Mouse (Mus musculus): Measurements from ENCODE around the gene Gtf2e1. TPM values are rescaled to one million over a fixed set of nuclear protein-coding genes. Genes with fewer than 3 reads are reported as not detected.

Gene Gtf2e1
- polyA plus RNA-seq, 1 experiment from 2014 or later, result 40.3 TPM

GRCm38 (mm10) chr16:37463981-37464380 is 75.6 kb downstream of the Gtf2e1 start:
- no peak overlapping the region for H3K4me2 ChIP-seq (replicated peaks)
- no peak overlapping the region for H3K9ac ChIP-seq (replicated peaks)
- ATAC-seq (replicated peaks), result no peak
- H3K4me1 ChIP-seq, result 0 out of 2 replicates have a peak, but pooled peaks cover 4% of the 10 kb centered on the region
- no peaks in the 10 kb centered on the region for H3K36me3 ChIP-seq
- 94% methylated on average over 6 of the region's 6 CpGs for WGBS
- H3K4me3 ChIP-seq, result no peak overlapping the region
- no peaks in the 10 kb centered on the region for H3K9me3 ChIP-seq
- H3K27ac ChIP-seq (replicated peaks), result no peak overlapping the region
- no peaks in the 10 kb centered on the region for H3K27me3 ChIP-seq

GRCm38 (mm10) chr16:37462886-37463285 is 76.7 kb downstream of the Gtf2e1 start:
- H3K36me3 ChIP-seq, result no peaks in the 10 kb centered on the region
- H3K4me1 ChIP-seq, result peaks cover 4% of the 10 kb centered on the region; the same call in 1 of the 2 replicates
- ATAC-seq (replicated peaks), result no peak
- no peak overlapping the region for H3K9ac ChIP-seq (replicated peaks)
- H3K9me3 ChIP-seq, result no peaks in the 10 kb centered on the region
- H3K4me2 ChIP-seq (replicated peaks), result no peak overlapping the region
- H3K27me3 ChIP-seq, result no peaks in the 10 kb centered on the region
- H3K27ac ChIP-seq (replicated peaks), result no peak overlapping the region
- no peak overlapping the region for H3K4me3 ChIP-seq
- 76% methylated on average over 4 of the region's 4 CpGs for WGBS

GRCm38 (mm10) chr16:37461601-37462000 is 78.0 kb downstream of the Gtf2e1 start:
- Histone ChIP-seq H3K9ac (replicated peaks) (no peak overlapping the region), H3K9me3 (no peaks in the 10 kb centered on the region), H3K4me3 (no peak overlapping the region), H3K4me2 (replicated peaks) (no peak overlapping the region), H3K27me3 (no peaks in the 10 kb centered on the region), H3K27ac (replicated peaks) (no peak overlapping the region; the same call in 1 of the 2 replicates), H3K4me1 (peaks cover 4% of the 10 kb centered on the region; the same call in 1 of the 2 replicates), H3K36me3 (no peaks in the 10 kb centered on the region)
- WGBS, result 80% methylated on average over 4 of the region's 4 CpGs
- ATAC-seq (replicated peaks), result no peak

Other genes starting within 250 kb of the Gtf2e1 start
- 6.2 and 7.8 TPM in 2 replicates for gene Stxbp5l, start 154.8 kb downstream of the Gtf2e1 start, polyA plus RNA-seq (2015; fragmentation: Nextera tagmentation; extraction: Ambion mirVana)
- 17.7 and 18.1 TPM in 2 replicates for gene Rabl3, start 96 bp upstream of the Gtf2e1 start, polyA plus RNA-seq (2015; fragmentation: Nextera tagmentation; extraction: Ambion mirVana)
- gene Hgd, start 40.4 kb upstream of the Gtf2e1 start, polyA plus RNA-seq (2015; fragmentation: Nextera tagmentation; extraction: Ambion mirVana), result 0.24 TPM in 1 of 2 replicates, not detected in the other
- 56.0 and 59.9 TPM in 2 replicates for gene Ndufb4, start 114.7 kb upstream of the Gtf2e1 start, polyA plus RNA-seq (2015; fragmentation: Nextera tagmentation; extraction: Ambion mirVana)
- gene Fstl1, start 237.1 kb upstream of the Gtf2e1 start, polyA plus RNA-seq (2015; fragmentation: Nextera tagmentation; extraction: Ambion mirVana), result 80.6 and 82.9 TPM in 2 replicates

All from forebrain, embryonic 15.5 days (tissue).